Mouse (Mus musculus) gastrocnemius, adult 2 months (tissue): ENCODE measurements around the gene Zfp932. TPM values are rescaled to one million over a fixed set of nuclear protein-coding genes. Genes with fewer than 3 reads are reported as not detected.
"Not testable (repeated sequence)": the region's sequence is repeated elsewhere in the genome, so short reads cannot be mapped to it uniquely, and the experiment has no call there.

Experiments used
- DNase-seq: peaks from one replicate; pipeline ENCODE4 v3.0.0; 2022
- H3K27ac ChIP-seq: fragments of 200-600 bp; 2 replicates; pipeline ENCODE4 v1.8.1; 2022; ENCODE audit warnings: mild to moderate bottlenecking
- H3K4me3 ChIP-seq: fragments of 200-600 bp; 2 replicates; pipeline ENCODE4 v1.8.1; 2022; ENCODE audit warnings: mild to moderate bottlenecking, moderate library complexity
- CTCF ChIP-seq: fragments of 200-600 bp; IDR thresholded peaks from 2 replicates; pipeline ENCODE4 v1.8.1; 2022; ENCODE audit warnings: antibody characterized with exemption, mild to moderate bottlenecking, moderate library complexity
- intact Hi-C: fragments of 180-260 bp; cut with DNase I; formaldehyde crosslinking; loops from one replicate; pipeline ENCODE4 v1.15.1; 2025
- long read RNA-seq, 2 experiments: library from polyadenylated mRNA; stranded (forward); transcript quantifications; one replicate each; pipeline ENCODE4 v2.0.0; 2021
- total RNA-seq, 2 experiments: library from RNA; stranded (reverse); gene quantifications; 2 replicates each; pipeline ENCODE4 v1.2.3; 2021

The Zfp932 gene
- 1 to 10 TPM; 7.0 to 8.6 TPM for total RNA-seq
- long read RNA-seq, experiment 1, transcript Zfp932-201 (3 exons, 451 nt), result major isoform, 6 of 11 reads
- long read RNA-seq, experiment 1, partial matches to known transcripts, result 0 of 11 reads
- long read RNA-seq, experiment 1, other reads (novel, unspliced or antisense), result 1 of 11 reads
- long read RNA-seq, experiment 2, partial matches to known transcripts, result 0 of 4 reads
- long read RNA-seq, experiment 2, other reads (novel, unspliced or antisense), result 0 of 4 reads

- DNase-seq, result peak; percentile 86
- H3K27ac ChIP-seq, result peak within 1 kb of the TSS; percentile 81
- peak within 1 kb of the TSS; percentile 79 for H3K4me3 ChIP-seq
- intact Hi-C loops, result loop anchor here (2.0 kb wide), 1 partner anchor 69 kb away; no protein-coding TSS in a partner anchor
These were observed at the start of gene Zfp932 for GRCm38 (mm10) chr5:109996026-109996937. TSS of gene Zfp932 (plus strand) at chr5:109996521.

- intact Hi-C loops, result no loop called here
- TF ChIP-seq CTCF, result no peak
- Histone ChIP-seq H3K27ac (no peak overlapping the region), H3K4me3 (no peak overlapping the region)
- no peak for DNase-seq
These were observed 46.0 kb upstream of the Zfp932 start for GRCm38 (mm10) chr5:109950281-109950680.

GRCm38 (mm10) chr5:109980743-109981142, 15.6 kb upstream of the Zfp932 start:
- DNase-seq, H3K4me3 ChIP-seq, H3K27ac ChIP-seq, intact Hi-C loops: not testable (repeated sequence)

GRCm38 (mm10) chr5:109995461-109995860, 860 bp upstream of the Zfp932 start:
- H3K27ac ChIP-seq, DNase-seq, intact Hi-C loops: not testable (repeated sequence)
- peak overlapping the region; percentile 79 for H3K4me3 ChIP-seq

GRCm38 (mm10) chr5:110015775-110016174, 19.5 kb downstream of the Zfp932 start:
- H3K27ac ChIP-seq, intact Hi-C loops: not testable (repeated sequence)
- TF ChIP-seq CTCF, result peak; percentile 12; the same call in 1 of the 2 replicates

GRCm38 (mm10) chr5:110023273-110023672, 27.0 kb downstream of the Zfp932 start:
- no peak overlapping the region for H3K27ac ChIP-seq
- no peak for TF ChIP-seq CTCF
- intact Hi-C loops, result no loop called here
- DNase-seq, result no peak
- H3K4me3 ChIP-seq, result no peak overlapping the region

More at GRCm38 (mm10) chr5:110015775-110016174, 19.5 kb downstream of the Zfp932 start:
- DNase-seq, H3K4me3 ChIP-seq: not testable (repeated sequence)

- intact Hi-C loops, H3K27ac ChIP-seq, DNase-seq, H3K4me3 ChIP-seq: not testable (repeated sequence)
- TF ChIP-seq CTCF, result peak; percentile 62
These were observed 27.5 kb downstream of the Zfp932 start for GRCm38 (mm10) chr5:110023694-110024427.

GRCm38 (mm10) chr5:110057637-110058408, 61.5 kb downstream of the Zfp932 start:
- Histone ChIP-seq H3K4me3 (peak overlapping the region; percentile 91), H3K27ac (peak overlapping the region; percentile 95)
- peak; percentile 88 for DNase-seq
- intact Hi-C loops, result loop anchor here (5.0 kb wide), 1 partner anchor 34 kb away; the partner anchor contains the start of gene Gm35315
- no peak for TF ChIP-seq CTCF

Other genes starting within 250 kb of the Zfp932 start
- gene 4930522L14Rik, start 244.6 kb upstream of the Zfp932 start, total RNA-seq, result 1 to 10 TPM; 1.5 to 1.6 TPM
- gene Gm15446, start 73.1 kb upstream of the Zfp932 start, total RNA-seq, result 1 to 10 TPM; 3.1 to 9.1 TPM
- 1 to 10 TPM; 1.4 to 1.5 TPM for gene Gm17655, start 76.0 kb downstream of the Zfp932 start, total RNA-seq
- under 1 TPM; 0.10 to 0.25 TPM for gene Gm35315, start 97.9 kb downstream of the Zfp932 start, total RNA-seq
- gene Plcxd1, start 103.4 kb downstream of the Zfp932 start, total RNA-seq, result not detected
- 10 to 100 TPM; 13.0 to 16.4 TPM for gene Gtpbp6, start 111.7 kb downstream of the Zfp932 start, total RNA-seq
- 1 to 10 TPM; 4.1 to 4.2 TPM for gene Zfp605, start 113.6 kb downstream of the Zfp932 start, total RNA-seq
- gene Chfr, start 139.3 kb downstream of the Zfp932 start, total RNA-seq, result 10 to 100 TPM; 13.3 to 14.5 TPM
- 10 to 100 TPM; 40.8 to 42.0 TPM for gene Golga3, start 180.2 kb downstream of the Zfp932 start, total RNA-seq
- gene Ankle2, start 234.5 kb downstream of the Zfp932 start, total RNA-seq, result 10 to 100 TPM; 29.4 to 33.3 TPM